Mouse (Mus musculus): ENCODE measurements around the gene Nol12. TPM values are rescaled to one million over a fixed set of nuclear protein-coding genes. Genes with fewer than 3 reads are reported as not detected.

Nol12 gene
- total and polyA plus RNA-seq, 3 experiments = 13.2 to 24.2 (median 16.7) TPM

DNA sequence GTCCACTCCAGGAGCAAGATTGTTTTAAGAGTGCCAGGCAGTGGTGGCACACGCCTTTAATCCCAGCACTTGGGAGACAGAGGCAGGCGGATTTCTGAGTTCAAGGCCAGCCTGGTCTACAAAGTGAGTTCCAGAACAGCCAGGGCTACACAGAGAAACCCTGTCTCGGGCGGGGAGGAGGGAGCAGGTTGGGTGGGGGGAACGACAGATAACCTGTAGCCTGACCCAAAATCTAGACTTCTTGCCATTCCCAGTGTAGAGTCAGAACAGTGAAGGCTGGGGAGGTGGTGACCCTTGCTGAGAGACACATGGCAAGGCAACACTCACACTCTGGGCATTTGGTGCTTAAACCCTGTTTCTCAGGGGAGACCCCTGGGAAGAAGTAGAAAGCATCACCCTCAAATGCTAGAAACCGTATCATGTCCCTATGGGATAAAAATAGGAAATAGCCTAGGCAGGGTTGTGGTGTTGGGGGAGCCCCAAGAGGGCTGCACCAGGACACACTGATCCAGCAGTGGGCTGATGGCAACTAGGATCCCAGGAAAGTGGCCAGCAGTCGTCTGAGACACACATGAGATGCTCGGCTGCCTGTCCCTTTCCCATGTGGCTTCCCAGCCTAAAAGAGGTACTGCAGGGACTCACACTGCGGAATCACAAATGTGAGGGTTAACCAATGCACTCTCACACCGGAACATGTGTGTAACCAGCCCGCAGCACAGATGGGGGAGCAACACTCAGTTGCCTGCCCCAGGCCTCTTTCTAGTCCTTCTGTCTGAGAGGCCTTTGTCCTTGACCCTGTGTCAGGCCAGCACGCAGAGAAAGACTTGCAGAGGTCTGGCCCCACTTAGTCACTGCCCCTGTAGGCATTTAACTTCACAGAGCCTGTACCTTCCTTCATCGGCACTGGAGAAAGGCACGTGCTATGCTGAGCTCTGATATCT, 54.7 kb downstream of the Nol12 start:
- no peak for TF ChIP-seq TAL1 (conservative IDR thresholded peaks at IDR 0.05; ENCODE audit: low read depth, low read length)
- no peak for TF ChIP-seq GATA2 (IDR thresholded peaks at IDR 0.05; ENCODE audit: borderline replicate concordance, low read depth, low read length)
- TF ChIP-seq GATA1 (IDR thresholded peaks at IDR 0.05; ENCODE audit: borderline replicate concordance, low read length) = no peak
- TF ChIP-seq CTCF (IDR thresholded peaks at IDR 0.05; ENCODE audit: low read depth, low read length) = no peak
- TF ChIP-seq POLR2AphosphoS5 (IDR thresholded peaks at IDR 0.05; ENCODE audit: insufficient replicate concordance, low read depth, low read length) = no peak
- H3K36me3 ChIP-seq (replicated peaks) = peaks cover 99% of the 10 kb centered on the region
- DNase-seq (ENCODE audit: low spot score) (no peak), ATAC-seq (ENCODE audit: extremely low read depth, insufficient number of reproducible peaks, low FRiP score, poor library complexity, severe bottlenecking) (no peak)
- H3K27me3 ChIP-seq (ENCODE audit: insufficient read depth, low read length) = no peaks in the 10 kb centered on the region
- no peaks in the 10 kb centered on the region for H3K9me3 ChIP-seq (replicated peaks)
- H3K4me3 ChIP-seq (ENCODE audit: low read depth, low read length) = no peak overlapping the region
- H3K4me1 ChIP-seq (ENCODE audit: insufficient read depth, low read depth, low read length) = peaks cover 16% of the 10 kb centered on the region

- Histone ChIP-seq H3K9me3 (replicated peaks) (no peaks in the 10 kb centered on the region), H3K36me3 (replicated peaks) (peaks cover 100% of the 10 kb centered on the region), H3K27me3 (ENCODE audit: insufficient read depth, low read length) (no peaks in the 10 kb centered on the region), H3K4me3 (ENCODE audit: low read depth, low read length) (no peak overlapping the region), H3K4me1 (ENCODE audit: insufficient read depth, low read depth, low read length) (peaks cover 10% of the 10 kb centered on the region; the same call in 1 of the 2 replicates)
- no peak for DNase-seq (ENCODE audit: low spot score)
- no peak for TF ChIP-seq POLR2AphosphoS5 (IDR thresholded peaks at IDR 0.05; ENCODE audit: insufficient replicate concordance, low read depth, low read length)
- TF ChIP-seq GATA1 (IDR thresholded peaks at IDR 0.05; ENCODE audit: borderline replicate concordance, low read length) = no peak
- no peak for TF ChIP-seq GATA2 (IDR thresholded peaks at IDR 0.05; ENCODE audit: borderline replicate concordance, low read depth, low read length)
- no peak for TF ChIP-seq CTCF (IDR thresholded peaks at IDR 0.05; ENCODE audit: low read depth, low read length)
- no peak for TF ChIP-seq TAL1 (conservative IDR thresholded peaks at IDR 0.05; ENCODE audit: low read depth, low read length)
- no peak for ATAC-seq (ENCODE audit: extremely low read depth, insufficient number of reproducible peaks, low FRiP score, poor library complexity, severe bottlenecking)
These were observed 55.3 kb downstream of the Nol12 start for GRCm38 (mm10) chr15:78990093-78990463.

- peaks cover 5% of the 10 kb centered on the region; the same call in 1 of the 2 replicates for H3K4me1 ChIP-seq (ENCODE audit: insufficient read depth, low read depth, low read length)
- peaks cover 100% of the 10 kb centered on the region for H3K36me3 ChIP-seq (replicated peaks)
- H3K4me3 ChIP-seq (ENCODE audit: low read depth, low read length) = 0 out of 2 replicates have a peak overlapping the region, but pooled peaks have one; percentile 1
- TF ChIP-seq POLR2AphosphoS5 (IDR thresholded peaks at IDR 0.05; ENCODE audit: insufficient replicate concordance, low read depth, low read length) = no peak
- TF ChIP-seq CTCF (IDR thresholded peaks at IDR 0.05; ENCODE audit: low read depth, low read length) = no peak
- no peak for TF ChIP-seq TAL1 (conservative IDR thresholded peaks at IDR 0.05; ENCODE audit: low read depth, low read length)
- no peak for TF ChIP-seq GATA2 (IDR thresholded peaks at IDR 0.05; ENCODE audit: borderline replicate concordance, low read depth, low read length)
- TF ChIP-seq GATA1 (IDR thresholded peaks at IDR 0.05; ENCODE audit: borderline replicate concordance, low read length) = no peak
- H3K9me3 ChIP-seq (replicated peaks) = no peaks in the 10 kb centered on the region
- DNase-seq (ENCODE audit: low spot score) (no peak), ATAC-seq (ENCODE audit: extremely low read depth, insufficient number of reproducible peaks, low FRiP score, poor library complexity, severe bottlenecking) (no peak)
- no peaks in the 10 kb centered on the region for H3K27me3 ChIP-seq (ENCODE audit: insufficient read depth, low read length)
These were observed 56.3 kb downstream of the Nol12 start for GRCm38 (mm10) chr15:78990970-78991525.

GRCm38 (mm10) chr15:78992235-78992634, 57.5 kb downstream of the Nol12 start:
- ATAC-seq (ENCODE audit: extremely low read depth, insufficient number of reproducible peaks, low FRiP score, poor library complexity, severe bottlenecking) (no peak), DNase-seq (ENCODE audit: low spot score) (no peak)
- TF ChIP-seq TAL1 (conservative IDR thresholded peaks at IDR 0.05; ENCODE audit: low read depth, low read length) (no peak), POLR2AphosphoS5 (IDR thresholded peaks at IDR 0.05; ENCODE audit: insufficient replicate concordance, low read depth, low read length) (no peak), GATA2 (IDR thresholded peaks at IDR 0.05; ENCODE audit: borderline replicate concordance, low read depth, low read length) (no peak), GATA1 (IDR thresholded peaks at IDR 0.05; ENCODE audit: borderline replicate concordance, low read length) (no peak), CTCF (IDR thresholded peaks at IDR 0.05; ENCODE audit: low read depth, low read length) (no peak)
- Histone ChIP-seq H3K9me3 (replicated peaks) (no peaks in the 10 kb centered on the region), H3K4me1 (ENCODE audit: insufficient read depth, low read depth, low read length) (peaks cover 3% of the 10 kb centered on the region; the same call in 1 of the 2 replicates), H3K36me3 (replicated peaks) (peaks cover 98% of the 10 kb centered on the region), H3K4me3 (ENCODE audit: low read depth, low read length) (no peak overlapping the region), H3K27me3 (ENCODE audit: insufficient read depth, low read length) (no peaks in the 10 kb centered on the region)

DNA sequence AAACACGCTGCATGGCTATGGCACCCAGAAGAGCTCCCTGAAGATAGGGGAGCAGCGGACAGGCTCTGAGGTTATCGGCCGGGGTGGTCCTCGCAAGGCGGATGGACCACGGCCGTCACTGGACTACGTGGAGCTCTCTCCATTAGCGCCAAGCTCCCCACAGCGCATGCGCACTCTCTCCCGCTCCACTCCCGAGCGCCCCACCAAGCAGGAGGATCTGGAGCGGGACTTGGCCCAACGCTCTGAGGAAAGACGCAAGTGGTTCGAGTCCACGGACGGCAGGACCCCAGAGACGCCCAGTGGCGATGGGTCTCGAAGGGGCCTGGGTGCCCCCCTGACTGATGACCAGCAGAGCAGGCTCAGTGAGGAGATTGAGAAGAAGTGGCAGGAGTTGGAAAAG, 58.2 kb downstream of the Nol12 start:
- peaks cover 96% of the 10 kb centered on the region for H3K36me3 ChIP-seq (replicated peaks)

More for the DNA sequence above, 58.2 kb downstream of the Nol12 start:
- Histone ChIP-seq H3K9me3 (replicated peaks) (no peaks in the 10 kb centered on the region), H3K4me1 (ENCODE audit: insufficient read depth, low read depth, low read length) (peaks cover 3% of the 10 kb centered on the region; the same call in 1 of the 2 replicates), H3K4me3 (ENCODE audit: low read depth, low read length) (no peak overlapping the region), H3K27me3 (ENCODE audit: insufficient read depth, low read length) (no peaks in the 10 kb centered on the region)
- no peak for TF ChIP-seq CTCF (IDR thresholded peaks at IDR 0.05; ENCODE audit: low read depth, low read length)
- no peak for TF ChIP-seq GATA2 (IDR thresholded peaks at IDR 0.05; ENCODE audit: borderline replicate concordance, low read depth, low read length)
- TF ChIP-seq TAL1 (conservative IDR thresholded peaks at IDR 0.05; ENCODE audit: low read depth, low read length) = no peak
- TF ChIP-seq POLR2AphosphoS5 (IDR thresholded peaks at IDR 0.05; ENCODE audit: insufficient replicate concordance, low read depth, low read length) = no peak
- no peak for TF ChIP-seq GATA1 (IDR thresholded peaks at IDR 0.05; ENCODE audit: borderline replicate concordance, low read length)
- no peak for DNase-seq (ENCODE audit: low spot score)
- no peak for ATAC-seq (ENCODE audit: extremely low read depth, insufficient number of reproducible peaks, low FRiP score, poor library complexity, severe bottlenecking)

Other genes starting within 250 kb of the Nol12 start
- not detected in 2 replicates for gene Elfn2, start 216.2 kb upstream of the Nol12 start, total RNA-seq (2014; fragmentation: Nextera tagmentation)
- gene Elfn2, start 216.2 kb upstream of the Nol12 start, total RNA-seq (2017) = 0.05 TPM in 1 of 2 replicates, not detected in the other
- gene Elfn2, start 216.2 kb upstream of the Nol12 start, polyA plus RNA-seq (2012) = not detected in 2 replicates
- not detected in 2 replicates for gene Mfng, start 161.5 kb upstream of the Nol12 start, total RNA-seq (2014; fragmentation: Nextera tagmentation)
- not detected in 2 replicates for gene Mfng, start 161.5 kb upstream of the Nol12 start, total RNA-seq (2017)
- not detected in 2 replicates for gene Mfng, start 161.5 kb upstream of the Nol12 start, polyA plus RNA-seq (2012)
- gene Card10, start 131.9 kb upstream of the Nol12 start, total RNA-seq (2014; fragmentation: Nextera tagmentation) = not detected in 2 replicates
- gene Card10, start 131.9 kb upstream of the Nol12 start, total RNA-seq (2017) = not detected in 2 replicates
- not detected in 2 replicates for gene Card10, start 131.9 kb upstream of the Nol12 start, polyA plus RNA-seq (2012)
- gene Cdc42ep1, start 92.3 kb upstream of the Nol12 start, total RNA-seq (2014; fragmentation: Nextera tagmentation) = not detected in 2 replicates
- 0.11 TPM in 1 of 2 replicates, not detected in the other for gene Cdc42ep1, start 92.3 kb upstream of the Nol12 start, total RNA-seq (2017)
- not detected in 2 replicates for gene Cdc42ep1, start 92.3 kb upstream of the Nol12 start, polyA plus RNA-seq (2012)
- not detected in 2 replicates for gene Lgals2, start 79.4 kb upstream of the Nol12 start, total RNA-seq (2014; fragmentation: Nextera tagmentation)
- gene Lgals2, start 79.4 kb upstream of the Nol12 start, total RNA-seq (2017) = not detected in 2 replicates
- not detected in 2 replicates for gene Lgals2, start 79.4 kb upstream of the Nol12 start, polyA plus RNA-seq (2012)
- 52.6 and 60.2 TPM in 2 replicates for gene Gga1, start 57.7 kb upstream of the Nol12 start, total RNA-seq (2014; fragmentation: Nextera tagmentation)
- 9.6 and 10.0 TPM in 2 replicates for gene Gga1, start 57.7 kb upstream of the Nol12 start, total RNA-seq (2017)
- gene Gga1, start 57.7 kb upstream of the Nol12 start, polyA plus RNA-seq (2012) = 158 and 177 TPM in 2 replicates
- gene Gm49510, start 35.3 kb upstream of the Nol12 start, total RNA-seq (2014; fragmentation: Nextera tagmentation) = not detected in 2 replicates
- gene Gm49510, start 35.3 kb upstream of the Nol12 start, total RNA-seq (2017) = 1.3 and 1.4 TPM in 2 replicates
- gene Gm49510, start 35.3 kb upstream of the Nol12 start, polyA plus RNA-seq (2012) = 6.3 and 8.2 TPM in 2 replicates
- gene Sh3bp1, start 35.2 kb upstream of the Nol12 start, total RNA-seq (2014; fragmentation: Nextera tagmentation) = 207 and 231 TPM in 2 replicates
- 32.7 and 34.1 TPM in 2 replicates for gene Sh3bp1, start 35.2 kb upstream of the Nol12 start, total RNA-seq (2017)
- 1,400 and 1,821 TPM in 2 replicates for gene Sh3bp1, start 35.2 kb upstream of the Nol12 start, polyA plus RNA-seq (2012)
- gene Pdxp, start 21.0 kb upstream of the Nol12 start, total RNA-seq (2014; fragmentation: Nextera tagmentation) = 26.6 and 31.4 TPM in 2 replicates
- gene Pdxp, start 21.0 kb upstream of the Nol12 start, total RNA-seq (2017) = 13.9 and 18.1 TPM in 2 replicates
- 39.7 and 40.6 TPM in 2 replicates for gene Pdxp, start 21.0 kb upstream of the Nol12 start, polyA plus RNA-seq (2012)
- gene Lgals1, start 8.2 kb upstream of the Nol12 start, total RNA-seq (2014; fragmentation: Nextera tagmentation) = 558 and 607 TPM in 2 replicates
- gene Lgals1, start 8.2 kb upstream of the Nol12 start, total RNA-seq (2017) = 3,673 and 4,536 TPM in 2 replicates
- gene Lgals1, start 8.2 kb upstream of the Nol12 start, polyA plus RNA-seq (2012) = 1,469 and 2,086 TPM in 2 replicates
- 67.0 and 104 TPM in 2 replicates for gene Triobp, start 12.8 kb downstream of the Nol12 start, total RNA-seq (2014; fragmentation: Nextera tagmentation)
- 23.6 and 24.4 TPM in 2 replicates for gene Triobp, start 12.8 kb downstream of the Nol12 start, total RNA-seq (2017)
- gene Triobp, start 12.8 kb downstream of the Nol12 start, polyA plus RNA-seq (2012) = 42.5 and 45.6 TPM in 2 replicates
- gene H1f0, start 93.5 kb downstream of the Nol12 start, total RNA-seq (2014; fragmentation: Nextera tagmentation) = not detected in 2 replicates
- gene H1f0, start 93.5 kb downstream of the Nol12 start, total RNA-seq (2017) = 0.16 TPM in 1 of 2 replicates, not detected in the other
- gene H1f0, start 93.5 kb downstream of the Nol12 start, polyA plus RNA-seq (2012) = 0.03 and 0.05 TPM in 2 replicates
- not detected in 2 replicates for gene Galr3, start 107.0 kb downstream of the Nol12 start, total RNA-seq (2014; fragmentation: Nextera tagmentation)
- gene Galr3, start 107.0 kb downstream of the Nol12 start, total RNA-seq (2017) = not detected in 2 replicates
- not detected in 2 replicates for gene Galr3, start 107.0 kb downstream of the Nol12 start, polyA plus RNA-seq (2012)
- 15.7 and 23.7 TPM in 2 replicates for gene Ankrd54, start 128.0 kb downstream of the Nol12 start, total RNA-seq (2014; fragmentation: Nextera tagmentation)
- 15.8 and 19.0 TPM in 2 replicates for gene Ankrd54, start 128.0 kb downstream of the Nol12 start, total RNA-seq (2017)
- 37.8 and 51.9 TPM in 2 replicates for gene Ankrd54, start 128.0 kb downstream of the Nol12 start, polyA plus RNA-seq (2012)
- 134 and 145 TPM in 2 replicates for gene Eif3l, start 140.2 kb downstream of the Nol12 start, total RNA-seq (2014; fragmentation: Nextera tagmentation)
- 261 and 285 TPM in 2 replicates for gene Eif3l, start 140.2 kb downstream of the Nol12 start, total RNA-seq (2017)
- gene Eif3l, start 140.2 kb downstream of the Nol12 start, polyA plus RNA-seq (2012) = 20.8 and 30.9 TPM in 2 replicates
- 10.4 and 11.5 TPM in 2 replicates for gene Micall1, start 174.0 kb downstream of the Nol12 start, total RNA-seq (2014; fragmentation: Nextera tagmentation)
- gene Micall1, start 174.0 kb downstream of the Nol12 start, total RNA-seq (2017) = 3.7 and 4.5 TPM in 2 replicates
- gene Micall1, start 174.0 kb downstream of the Nol12 start, polyA plus RNA-seq (2012) = 19.9 and 20.5 TPM in 2 replicates
- 143 and 147 TPM in 2 replicates for gene Polr2f, start 206.1 kb downstream of the Nol12 start, total RNA-seq (2014; fragmentation: Nextera tagmentation)
- 97.0 and 109 TPM in 2 replicates for gene Polr2f, start 206.1 kb downstream of the Nol12 start, total RNA-seq (2017)
- gene Polr2f, start 206.1 kb downstream of the Nol12 start, polyA plus RNA-seq (2012) = 210 and 266 TPM in 2 replicates
- gene 1700088E04Rik, start 206.3 kb downstream of the Nol12 start, total RNA-seq (2014; fragmentation: Nextera tagmentation) = 1.4 and 2.8 TPM in 2 replicates
- 1.6 and 2.2 TPM in 2 replicates for gene 1700088E04Rik, start 206.3 kb downstream of the Nol12 start, total RNA-seq (2017)
- 0.46 and 0.50 TPM in 2 replicates for gene 1700088E04Rik, start 206.3 kb downstream of the Nol12 start, polyA plus RNA-seq (2012)
- not detected in 2 replicates for gene Sox10, start 230.3 kb downstream of the Nol12 start, total RNA-seq (2014; fragmentation: Nextera tagmentation)
- gene Sox10, start 230.3 kb downstream of the Nol12 start, total RNA-seq (2017) = 0.11 TPM in 1 of 2 replicates, not detected in the other
- gene Sox10, start 230.3 kb downstream of the Nol12 start, polyA plus RNA-seq (2012) = not detected in 2 replicates

All from G1E (cell line).